Mouse (Mus musculus) embryonic stem cell, embryonic (primary cell): Measurements from ENCODE around the gene Gpatch3.

Experiments used
- CTCF ChIA-PET, 4 experiments: fragments of 300-600 bp in 2 of 4; fragments of 350-600 bp in 2 of 4; sonication (Branson Sonifier 250); formaldehyde crosslinking; loops; one replicate each; lab custom pipeline; 2022; ENCODE audit warnings: inconsistent platforms in 2 of 4; lab: Charles Lee
- POLR2A ChIA-PET, 4 experiments: fragments of 300-600 bp in 2 of 4; fragments of 350-600 bp in 2 of 4; sonication (Branson Sonifier 250); formaldehyde crosslinking; loops; one replicate each; lab custom pipeline; 2022; ENCODE audit warnings: antibody characterized with exemption in 4 of 4, inconsistent platforms in 1 of 4; lab: Charles Lee

Gene Gpatch3

DNA sequence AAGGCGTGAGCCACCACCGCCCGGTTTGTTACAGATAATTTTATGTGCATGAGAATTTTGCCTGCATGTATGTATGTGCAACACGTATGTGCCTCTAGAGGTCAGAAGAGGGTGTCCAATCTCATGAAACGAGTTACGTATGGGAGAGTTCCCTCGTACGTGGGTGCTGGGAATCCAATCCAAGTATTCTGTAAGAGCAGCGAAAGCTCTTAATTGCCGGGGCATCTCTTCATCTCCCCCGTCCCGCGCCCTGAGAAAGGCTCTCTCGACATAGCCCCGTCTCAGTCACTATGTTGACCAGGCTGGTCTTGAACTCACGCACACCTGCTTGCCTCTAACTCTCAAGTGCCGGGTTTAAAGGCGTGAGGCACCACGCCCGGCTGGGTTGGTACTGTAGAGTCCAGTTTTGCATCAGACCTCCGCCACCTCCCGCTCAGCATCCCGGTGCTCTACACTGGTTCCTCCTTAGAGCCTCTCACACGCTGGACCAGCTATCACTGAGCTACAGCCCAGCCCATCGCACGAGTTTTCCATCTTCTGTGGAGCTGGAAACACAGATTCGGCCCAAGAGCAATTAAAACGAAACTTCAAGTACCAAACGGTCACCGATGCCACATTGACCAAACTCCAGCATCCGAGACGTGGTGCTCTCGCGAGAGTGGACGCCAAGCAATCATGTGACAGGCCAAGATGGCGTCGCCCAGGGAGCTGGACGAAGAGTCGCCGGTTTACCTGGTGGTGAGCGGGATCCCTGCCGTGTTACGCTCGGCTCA lies at the start of gene Gpatch3:
Gpatch3 (plus strand) TSS at position 676 of the 773 bp plus-strand sequence.
- ChIA-PET POLR2A (interaction anchor here in 3 of 4 experiments (0.6 to 4.7 kb wide), 50 partner anchors 8 to 393 kb away, joined by 3 to 28 read pairs (median 4); partner anchors contain the start of genes Nudc (in 3 of the 3), Wdtc1 (in 3 of the 3), Gpn2 (in 2 of the 3) and Trnp1 (in 1 of the 3)), CTCF (interaction anchor here (0.5 to 2.6 kb wide), 21 partner anchors 10 to 779 kb away, joined by 3 to 8 read pairs (median 4); partner anchors contain the start of genes Tent5b (in 3 of the 4), Gpn2 (in 2 of the 4), Zdhhc18 (in 2 of the 4) and Nudc (in 1 of the 4))

DNA sequence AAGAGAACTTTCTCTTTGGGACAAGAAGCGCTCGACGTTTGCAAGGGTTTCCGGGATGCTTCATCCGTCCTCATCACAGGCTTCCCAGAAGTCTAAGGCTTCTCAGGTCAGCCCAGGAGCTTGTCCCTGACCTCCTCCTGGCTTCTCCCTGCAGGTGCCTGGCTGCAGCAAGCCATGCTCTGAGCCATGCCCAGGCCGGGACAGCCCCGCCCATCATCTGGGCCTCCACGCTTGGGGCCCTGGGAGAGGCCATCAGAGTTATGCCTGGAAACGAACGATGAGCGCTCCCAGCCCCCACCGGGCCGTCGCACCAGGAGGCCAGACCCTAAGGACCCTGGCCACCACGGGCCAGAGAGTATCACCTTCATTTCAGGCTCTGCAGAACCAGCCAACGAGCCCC lies 46.8 kb upstream of the Gpatch3 start:
- CTCF ChIA-PET, result interaction anchor here in 1 of 4 experiments (0.6 kb wide), 1 partner anchor 235 kb away, joined by 6 read pairs; no protein-coding TSS in a partner anchor
- POLR2A ChIA-PET, result interaction anchor here in 2 of 4 experiments (0.6 to 1.6 kb wide), 4 partner anchors 9 to 49 kb away, joined by 3 to 10 read pairs (median 5); partner anchors contain the start of gene Nudc (in 1 of the 2)

DNA sequence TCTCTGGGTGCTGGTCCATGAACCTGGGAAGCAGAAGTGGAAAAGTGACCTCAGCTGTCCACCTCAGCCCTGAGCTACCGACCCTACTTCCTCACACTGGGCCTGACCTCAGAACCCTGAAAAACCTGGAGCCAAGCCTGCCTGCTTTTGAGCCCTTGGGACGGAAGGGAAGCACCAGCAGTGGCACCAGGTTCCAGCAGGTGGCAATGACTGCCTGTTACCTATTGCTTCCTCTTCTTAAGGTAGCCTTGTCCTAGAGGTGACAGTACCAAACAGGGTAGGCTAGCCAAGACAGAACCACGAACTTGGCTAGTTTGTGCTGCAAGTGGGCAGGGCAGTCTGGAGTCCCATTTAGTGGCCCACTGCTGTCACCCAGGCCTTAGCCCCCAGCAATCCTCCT lies 41.8 kb upstream of the Gpatch3 start:
- POLR2A ChIA-PET, result interaction anchor here (0.5 to 5.6 kb wide), 5 partner anchors 12 to 932 kb away, joined by 3 to 35 read pairs (median 7); partner anchors contain the start of genes Nudc (in 2 of the 4) and Wdtc1 (in 1 of the 4)
- CTCF ChIA-PET, result interaction anchor here in 2 of 4 experiments (0.6 to 1.6 kb wide), 2 partner anchors 13 to 19 kb away, joined by 3 read pairs; partner anchors contain the start of gene Nudc (in 1 of the 2)

DNA sequence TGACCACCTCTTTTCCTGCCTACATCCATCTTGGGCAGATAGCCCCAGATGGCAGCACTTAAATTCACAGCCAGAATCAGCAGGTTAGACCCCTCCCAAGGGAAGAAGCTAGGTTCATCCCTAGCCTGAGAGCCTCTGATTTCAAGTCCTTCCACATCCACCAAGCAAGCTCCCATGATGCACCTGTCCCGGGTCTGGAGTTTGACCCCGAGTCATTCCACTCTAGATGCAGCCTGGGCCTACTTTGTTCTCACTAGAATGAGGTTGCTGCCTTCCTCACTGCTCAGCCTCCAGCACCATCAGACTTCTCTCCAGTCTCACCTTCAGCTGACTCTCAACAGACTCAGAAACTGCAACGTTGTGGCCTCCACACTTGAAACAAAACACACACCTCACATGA lies 38.5 kb upstream of the Gpatch3 start:
- CTCF ChIA-PET, result interaction anchor here in 1 of 4 experiments (1.2 to 2.0 kb wide), 6 partner anchors 10 to 297 kb away, joined by 3 to 7 read pairs (median 4); partner anchors contain the start of genes Gpatch3, Nudc, Tent5b and Trnp1
- POLR2A ChIA-PET, result interaction anchor here (0.5 to 5.6 kb wide), 25 partner anchors 8 to 373 kb away, joined by 3 to 35 read pairs (median 4); partner anchors contain the start of genes Nudc (in 4 of the 4), Kdf1 (in 1 of the 4) and Tent5b (in 1 of the 4)

DNA sequence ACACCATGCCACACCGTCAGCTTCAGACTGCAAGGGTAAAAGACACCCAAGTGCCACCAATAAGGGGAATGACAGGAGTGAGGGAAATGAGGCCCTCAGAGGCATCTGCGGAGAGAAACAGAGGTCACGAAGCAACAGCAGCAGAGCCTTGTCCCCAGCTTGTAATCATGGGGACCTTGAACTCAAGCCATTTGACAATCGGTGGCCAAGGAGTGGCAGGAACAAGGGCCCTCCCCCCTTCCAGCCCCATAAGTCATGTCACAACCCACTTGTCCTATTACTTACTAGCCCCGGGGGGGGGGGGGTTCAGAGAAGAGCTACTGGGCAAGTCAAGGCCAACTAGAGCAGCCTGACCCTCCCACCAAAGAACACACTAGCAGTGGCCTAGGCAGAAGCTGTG lies 37.9 kb upstream of the Gpatch3 start:
- POLR2A ChIA-PET, result interaction anchor here (0.5 to 5.6 kb wide), 30 partner anchors 8 to 373 kb away, joined by 3 to 35 read pairs (median 4); partner anchors contain the start of genes Nudc (in 4 of the 4), Kdf1 (in 1 of the 4) and Tent5b (in 1 of the 4)
- CTCF ChIA-PET, result interaction anchor here in 3 of 4 experiments (0.6 to 2.0 kb wide), 9 partner anchors 9 to 593 kb away, joined by 3 to 7 read pairs (median 4); partner anchors contain the start of genes Gpatch3 (in 1 of the 3), Nudc (in 1 of the 3), Tent5b (in 1 of the 3) and Trnp1 (in 1 of the 3)

DNA sequence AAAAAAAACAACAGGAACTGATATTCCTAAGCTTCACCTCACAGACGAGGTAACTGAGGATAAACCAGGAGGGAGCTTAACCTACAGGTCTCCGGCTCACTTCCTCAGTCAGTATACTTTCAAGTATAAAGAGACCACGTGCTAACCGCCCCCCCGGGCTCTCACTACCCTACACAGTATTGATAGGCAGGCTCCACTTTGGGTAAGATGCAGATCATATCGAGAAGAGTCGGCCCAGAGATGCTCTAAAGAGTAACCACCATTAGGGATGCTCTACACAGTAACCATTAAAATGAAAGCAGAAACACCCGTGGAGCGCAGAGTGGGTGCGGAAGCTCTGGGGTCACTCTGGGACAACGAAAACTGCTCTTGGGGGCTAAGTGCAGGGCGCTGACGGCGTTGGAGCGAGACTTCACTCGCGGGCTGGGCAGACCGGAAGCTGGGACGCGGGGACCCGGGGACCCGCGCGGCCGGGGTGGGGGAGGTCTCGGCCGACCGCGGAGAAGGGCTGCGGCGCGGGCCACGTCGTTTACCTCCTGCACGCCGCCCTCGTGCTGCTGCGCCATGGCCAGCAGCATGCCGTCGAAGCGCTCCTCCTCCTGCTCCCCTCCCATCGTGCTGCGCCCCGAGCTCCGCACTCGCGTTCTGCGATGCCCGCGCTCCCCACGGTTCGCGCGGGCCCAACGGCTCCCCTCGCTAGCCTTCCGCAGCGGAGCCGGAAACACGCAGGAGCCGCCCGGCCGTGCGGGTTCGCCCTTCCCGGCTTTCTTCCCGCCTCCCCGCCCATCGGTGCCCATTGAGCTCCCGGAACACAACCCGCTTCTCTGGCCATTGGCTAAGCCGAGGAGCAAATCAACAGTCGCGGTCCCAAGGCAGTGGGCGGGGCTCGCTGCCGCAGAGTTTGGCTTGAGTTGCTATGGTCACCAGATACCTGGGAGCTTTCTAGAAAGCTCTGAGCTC lies 29.0 kb upstream of the Gpatch3 start, which contains the start of gene Nudc:
Nudc (minus strand) TSS at position 725 of the 960 bp plus-strand sequence.
- CTCF ChIA-PET, result interaction anchor here (0.6 to 1.4 kb wide), 30 partner anchors 9 to 1113 kb away, joined by 3 to 16 read pairs (median 4); partner anchors contain the start of genes Gpatch3 (in 1 of the 4), Tent5b (in 1 of the 4) and Zdhhc18 (in 1 of the 4)
- POLR2A ChIA-PET, result interaction anchor here (0.5 to 4.1 kb wide), 107 partner anchors 9 to 1254 kb away, joined by 3 to 35 read pairs (median 4); partner anchors contain the start of genes Gpatch3 (in 3 of the 4), Ppp1r8 (in 3 of the 4), Wdtc1 (in 3 of the 4) and Gpn2 (in 2 of the 4)

DNA sequence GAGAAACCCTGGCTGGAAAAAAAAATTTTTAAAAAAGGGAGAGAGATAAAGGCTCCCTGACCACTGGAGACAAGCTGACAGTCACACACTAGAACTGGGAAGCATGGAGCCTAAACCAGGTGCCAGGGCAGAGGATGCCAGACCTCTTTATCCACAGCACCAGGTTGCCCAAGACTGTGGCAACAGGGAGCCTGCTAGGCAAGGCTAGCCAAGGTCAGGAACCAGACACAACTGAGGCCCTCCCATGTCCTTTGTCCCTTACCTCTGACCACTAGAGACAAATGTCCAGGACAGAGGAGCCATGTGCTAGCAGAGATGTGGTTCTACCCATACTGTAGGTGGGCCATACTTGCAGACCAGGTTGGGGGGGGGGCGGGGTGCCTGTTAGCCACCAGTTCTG lies 22.5 kb upstream of the Gpatch3 start:
- POLR2A ChIA-PET, result no interaction called here
- CTCF ChIA-PET, result no interaction called here

DNA sequence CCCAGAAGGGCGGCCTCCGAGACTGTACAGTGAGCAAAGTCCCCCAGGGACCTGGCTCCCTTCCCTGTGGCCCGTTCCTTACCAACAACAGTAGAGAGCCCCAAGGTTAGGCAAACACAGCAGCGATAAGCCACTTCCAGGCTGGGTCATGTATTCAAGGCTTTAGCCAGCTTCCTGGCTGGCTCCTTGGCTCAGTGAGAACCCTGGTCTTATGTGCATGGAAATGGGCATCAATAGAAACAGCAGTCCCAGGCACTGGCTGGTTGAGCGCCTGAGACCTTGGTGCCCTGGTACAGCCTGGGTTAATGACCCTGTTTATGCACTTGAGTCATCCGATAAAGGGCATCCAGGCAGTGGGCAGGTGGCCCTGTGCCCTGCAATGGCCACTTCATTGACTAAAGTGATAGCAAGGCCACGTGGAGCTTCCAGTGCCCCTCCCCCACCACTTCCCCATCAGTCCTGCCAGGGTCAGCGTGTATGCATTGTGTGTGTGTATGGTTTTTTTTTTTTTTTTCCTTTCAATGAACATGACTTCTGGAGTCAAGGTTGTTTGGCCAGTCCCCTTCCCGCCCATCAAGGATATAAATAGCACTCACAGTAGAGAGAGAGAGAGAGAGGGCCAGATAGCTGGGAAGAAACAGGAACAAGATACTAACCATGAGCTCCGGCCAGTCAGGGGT lies 21.6 kb upstream of the Gpatch3 start, which contains the start of gene Nr0b2:
Nr0b2 (plus strand) TSS at position 609 of the 680 bp plus-strand sequence.
- ChIA-PET POLR2A (interaction anchor here in 3 of 4 experiments (0.6 to 1.2 kb wide), 12 partner anchors 16 to 406 kb away, joined by 3 to 9 read pairs (median 4); partner anchors contain the start of genes Gpn2 (in 1 of the 3) and Tent5b (in 1 of the 3)), CTCF (no interaction called here)

DNA sequence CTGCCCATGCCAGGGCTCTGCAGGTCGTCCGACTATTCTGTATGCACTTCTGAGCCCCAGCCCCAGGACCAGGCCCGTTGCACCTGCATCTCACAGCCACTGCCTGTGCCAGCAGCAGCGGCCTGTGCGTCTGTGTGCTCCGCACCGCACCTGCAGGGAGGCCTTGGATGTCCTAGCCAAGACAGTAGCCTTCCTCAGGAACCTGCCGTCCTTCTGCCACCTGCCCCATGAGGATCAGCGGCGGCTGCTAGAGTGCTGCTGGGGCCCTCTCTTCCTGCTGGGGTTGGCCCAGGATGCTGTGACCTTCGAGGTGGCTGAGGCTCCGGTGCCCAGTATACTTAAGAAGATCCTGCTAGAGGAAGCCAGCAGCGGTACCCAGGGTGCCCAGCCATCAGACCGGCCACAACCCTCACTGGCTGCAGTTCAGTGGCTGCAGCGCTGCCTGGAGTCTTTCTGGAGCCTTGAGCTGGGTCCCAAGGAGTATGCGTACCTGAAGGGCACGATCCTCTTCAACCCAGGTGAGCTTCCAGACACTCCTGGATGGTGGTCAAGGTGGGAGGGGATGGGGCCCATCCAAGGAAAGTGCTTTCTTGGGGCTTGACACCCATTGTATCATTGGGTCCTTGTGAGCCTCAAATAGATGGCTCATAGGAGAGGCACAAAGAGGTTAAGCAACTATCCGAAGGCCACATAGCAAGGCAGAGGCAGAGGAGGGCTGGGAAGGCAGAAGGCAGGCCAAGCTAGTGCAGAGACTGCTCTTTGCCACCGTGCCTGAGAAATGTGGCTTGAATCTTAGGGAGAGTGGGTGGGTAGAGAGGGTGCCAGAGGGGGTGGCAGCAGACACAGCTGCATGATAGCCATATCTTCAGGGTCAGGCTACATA lies 20.9 kb upstream of the Gpatch3 start:
- POLR2A ChIA-PET, result interaction anchor here in 3 of 4 experiments (0.6 to 2.3 kb wide), 12 partner anchors 8 to 405 kb away, joined by 3 to 9 read pairs (median 4); partner anchors contain the start of genes Nudc (in 3 of the 3), Gpn2 (in 1 of the 3) and Tent5b (in 1 of the 3)
- CTCF ChIA-PET, result no interaction called here

DNA sequence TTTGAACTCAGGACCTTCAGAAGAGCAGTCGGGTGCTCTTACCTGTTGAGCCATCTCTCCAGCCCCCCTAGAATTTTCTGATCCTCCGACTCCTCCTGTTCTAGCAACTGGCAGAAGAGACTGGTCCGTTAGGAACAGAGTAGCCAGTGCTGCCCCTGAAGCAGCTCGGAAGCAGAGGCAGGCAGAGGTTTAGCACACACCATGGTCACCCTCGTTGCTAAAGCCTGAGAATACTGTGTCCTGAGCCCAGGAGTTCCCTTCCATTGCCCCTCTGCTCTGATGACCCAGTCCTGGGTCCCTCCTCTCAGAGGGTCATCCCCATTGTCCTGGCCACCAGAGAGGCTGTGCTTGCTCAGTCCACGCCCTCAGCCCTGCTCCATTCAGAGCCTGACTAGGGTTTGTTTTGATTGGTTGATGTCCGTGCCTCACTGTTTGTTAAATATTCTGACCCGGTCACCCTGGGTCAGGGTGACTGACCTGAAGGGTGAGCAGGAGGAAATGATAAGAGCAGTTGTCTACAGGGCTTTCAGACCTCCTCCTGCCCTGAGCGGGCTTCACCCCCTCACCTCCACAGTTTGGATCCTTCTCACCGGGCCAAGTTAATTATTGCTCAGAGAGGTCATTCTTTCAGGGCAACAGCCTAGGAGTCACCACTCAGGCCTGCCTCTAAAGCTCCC lies 17.4 kb upstream of the Gpatch3 start:
- POLR2A ChIA-PET, result interaction anchor here in 1 of 4 experiments (1.3 kb wide), 1 partner anchor 11 kb away, joined by 6 read pairs; the partner anchor contains the start of gene Nudc
- CTCF ChIA-PET, result no interaction called here

DNA sequence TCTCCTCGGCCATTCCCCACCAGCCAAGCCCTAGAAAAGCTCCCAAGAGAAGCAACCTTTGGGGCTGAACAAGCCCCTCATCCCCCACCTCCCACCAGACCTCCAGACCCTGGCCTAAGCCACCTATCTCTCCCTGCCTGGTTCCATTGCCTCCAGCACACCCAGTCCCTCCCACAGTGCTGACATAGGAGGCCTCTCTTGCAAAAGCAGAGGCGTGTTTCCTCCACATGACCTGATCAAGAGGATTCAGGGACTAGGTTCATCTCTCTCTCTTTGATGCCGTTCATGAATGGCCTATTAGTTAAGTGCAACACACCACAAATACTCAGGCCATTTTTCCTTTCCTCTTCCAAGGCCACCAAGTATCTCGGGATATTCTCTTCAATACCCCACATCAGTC lies 14.7 kb upstream of the Gpatch3 start:
- POLR2A ChIA-PET, result interaction anchor here in 1 of 4 experiments (0.6 to 2.0 kb wide), 2 partner anchors 10 to 29 kb away, joined by 3 to 5 read pairs; no protein-coding TSS in a partner anchor
- CTCF ChIA-PET, result no interaction called here

DNA sequence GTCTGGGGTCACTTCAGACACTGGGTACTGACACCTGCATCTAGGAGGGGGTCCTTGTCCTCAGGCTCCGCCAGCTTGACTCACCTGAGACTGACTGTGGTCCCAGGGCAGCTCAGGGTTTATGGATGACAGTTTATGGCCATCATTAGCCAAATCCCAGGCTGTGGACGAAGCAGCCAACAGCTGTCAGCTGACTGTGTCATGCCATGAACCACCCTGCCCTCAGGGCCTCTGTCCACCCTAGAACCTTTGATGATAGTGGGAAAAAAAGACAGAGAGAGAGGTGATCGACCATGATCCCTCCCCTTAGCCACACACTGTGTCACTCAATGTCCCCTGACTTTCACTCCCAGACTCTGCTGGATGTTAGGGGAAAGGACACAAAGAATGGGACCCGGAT lies 12.9 kb upstream of the Gpatch3 start:
- ChIA-PET POLR2A (interaction anchor here in 2 of 4 experiments (0.8 to 2.0 kb wide), 5 partner anchors 9 to 32 kb away, joined by 3 to 6 read pairs (median 5); partner anchors contain the start of gene Nudc (in 2 of the 2)), CTCF (interaction anchor here in 1 of 4 experiments (0.5 kb wide), 1 partner anchor 50 kb away, joined by 3 read pairs; no protein-coding TSS in a partner anchor)

DNA sequence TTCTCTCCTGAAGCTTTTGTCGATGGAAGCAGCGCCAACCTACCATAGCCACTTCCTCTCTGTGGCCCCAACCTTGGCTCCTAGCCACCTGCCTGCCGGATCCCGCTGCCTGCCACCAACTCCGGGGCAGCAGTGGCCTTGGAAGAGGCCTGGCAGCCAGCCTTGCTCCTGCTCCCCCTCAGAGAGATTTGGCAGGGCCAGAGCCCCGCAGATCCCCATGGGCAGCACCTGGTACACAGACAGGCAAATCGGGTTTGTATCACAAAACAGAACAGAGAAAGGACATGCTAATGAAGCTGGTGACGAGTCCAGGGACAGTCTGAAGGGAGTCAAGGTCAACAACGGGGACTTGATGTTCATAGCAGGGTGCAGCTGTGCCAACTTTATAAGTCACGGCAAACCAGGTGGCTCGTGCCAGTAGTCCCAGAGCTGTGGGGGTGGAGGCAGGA lies 11.4 kb upstream of the Gpatch3 start:
- CTCF ChIA-PET, result interaction anchor here in 3 of 4 experiments (0.5 to 1.5 kb wide), 4 partner anchors 22 to 1037 kb away, joined by 3 to 5 read pairs (median 4); no protein-coding TSS in a partner anchor

DNA sequence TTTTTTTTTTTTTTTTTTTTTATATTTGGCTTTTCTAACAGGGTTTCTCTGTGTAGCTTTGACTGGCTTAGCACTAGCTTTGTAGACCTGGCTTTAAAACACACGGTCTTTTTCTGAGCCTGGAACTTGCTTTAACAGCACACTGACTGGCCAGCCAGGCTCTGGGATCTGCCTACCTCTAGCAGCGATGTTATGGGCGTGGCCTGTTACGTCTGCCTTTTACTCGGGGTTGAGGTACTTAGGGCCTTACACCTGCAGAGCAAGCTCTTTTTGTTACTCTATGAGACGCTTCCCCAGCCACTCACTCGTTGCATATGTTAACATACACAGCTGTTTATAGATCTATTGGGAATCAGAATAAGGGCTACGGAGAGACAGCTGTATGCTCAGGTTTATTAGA lies 7.3 kb upstream of the Gpatch3 start:
- ChIA-PET POLR2A (interaction anchor here (0.6 to 1.5 kb wide), 22 partner anchors 21 to 297 kb away, joined by 3 to 8 read pairs (median 3); partner anchors contain the start of genes Nudc (in 4 of the 4), Wdtc1 (in 2 of the 4) and Tent5b (in 1 of the 4)), CTCF (interaction anchor here (0.5 to 1.8 kb wide), 25 partner anchors 13 to 1035 kb away, joined by 3 to 10 read pairs (median 3); partner anchors contain the start of genes Nudc (in 1 of the 4), Tent5b (in 1 of the 4) and Zdhhc18 (in 1 of the 4))

More for the DNA sequence above, 11.4 kb upstream of the Gpatch3 start:
- POLR2A ChIA-PET, result interaction anchor here in 3 of 4 experiments (0.6 to 1.8 kb wide), 8 partner anchors 9 to 113 kb away, joined by 3 to 12 read pairs (median 3); partner anchors contain the start of gene Nudc (in 2 of the 3)
